Mouse (Mus musculus): ENCODE data around the gene Abcg5.

Gene Abcg5

GRCm38 (mm10) chr17:84645894-84646293 lies 36.9 kb downstream of the Abcg5 start:
- DNase-seq (ENCODE audit: low read depth in 2 of 2, low spot score in 2 of 2), result no peak

GRCm38 (mm10) chr17:84645119-84645518 lies 37.7 kb downstream of the Abcg5 start:
- no peak for DNase-seq (ENCODE audit: low read depth in 2 of 2, low spot score in 2 of 2)

- DNase-seq (ENCODE audit: low read depth in 2 of 2, low spot score in 2 of 2), result no peak
These were observed 38.3 kb downstream of the Abcg5 start for GRCm38 (mm10) chr17:84644292-84645050.

DNA sequence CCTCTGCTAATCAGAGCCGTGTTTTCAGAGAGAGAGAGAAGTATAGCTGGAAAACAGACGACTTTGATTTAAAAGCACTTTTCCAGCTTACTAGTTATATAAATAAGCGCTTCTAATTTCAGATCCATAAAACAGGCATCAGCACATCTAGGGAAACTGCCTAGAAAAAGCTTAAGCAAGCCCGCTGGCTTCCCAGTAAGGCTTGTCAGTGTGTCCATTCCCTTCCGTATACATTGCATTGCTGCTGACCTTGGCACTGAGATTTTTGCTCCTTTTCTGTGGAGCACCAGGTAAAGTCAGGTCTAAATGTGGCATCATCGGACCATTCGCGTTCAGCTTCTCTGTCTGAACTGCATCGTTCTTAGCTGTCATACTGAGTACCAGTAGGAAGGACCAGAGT lies 40.5 kb downstream of the Abcg5 start:
- no peak for DNase-seq (ENCODE audit: low read depth in 2 of 2, low spot score in 2 of 2)

DNA sequence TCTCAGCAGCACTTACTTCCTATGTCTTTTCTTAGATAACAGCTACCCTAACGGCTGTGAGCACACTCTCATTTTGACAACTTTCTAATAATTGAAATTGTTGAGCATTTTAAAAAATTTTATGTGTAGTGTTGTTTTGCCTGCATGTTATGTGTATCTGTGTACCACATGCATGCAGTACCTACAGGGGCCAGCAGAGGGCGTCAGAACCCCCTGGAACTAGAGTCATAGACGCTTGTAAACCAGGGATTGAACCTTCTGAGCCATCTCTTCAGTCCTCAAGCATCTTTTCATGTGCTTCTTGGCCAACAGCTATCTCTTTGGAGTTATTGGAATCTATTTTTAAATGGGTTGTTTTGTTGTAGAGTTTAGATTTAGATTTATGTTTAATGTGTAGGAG lies 40.9 kb downstream of the Abcg5 start:
- DNase-seq (ENCODE audit: low read depth in 2 of 2, low spot score in 2 of 2), result peak; percentile 52 to 54

DNA sequence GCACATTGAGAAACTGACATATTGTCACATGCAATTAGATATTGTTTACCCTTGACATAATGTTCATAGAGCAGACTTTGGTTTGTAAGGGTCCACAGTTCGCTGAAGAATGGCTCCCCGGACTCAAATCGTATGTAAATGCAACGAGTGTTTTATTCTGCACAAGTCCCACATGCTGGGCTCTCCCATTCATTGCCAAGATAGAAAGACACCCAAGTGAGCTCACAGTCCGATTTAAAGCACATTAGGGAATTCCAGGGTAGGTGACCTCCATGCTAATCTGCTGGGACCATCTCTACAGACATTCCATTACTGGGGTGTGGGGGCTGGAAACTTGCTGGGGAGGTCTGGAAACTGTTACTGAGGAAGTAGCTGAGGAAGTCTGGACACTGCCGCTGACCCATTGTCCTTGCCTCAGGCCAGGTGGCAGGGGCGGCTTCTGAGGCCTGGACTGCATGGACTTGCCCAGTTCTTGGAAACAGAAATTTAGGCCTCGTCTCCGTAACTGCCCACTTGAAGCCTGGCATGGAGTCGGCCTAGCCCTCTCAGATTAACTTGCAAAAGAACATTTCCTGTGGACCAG lies 42.9 kb downstream of the Abcg5 start:
- DNase-seq (ENCODE audit: low read depth in 2 of 2, low spot score in 2 of 2), result no peak

- DNase-seq (ENCODE audit: low read depth in 2 of 2, low spot score in 2 of 2), result no peak
These were observed 44.8 kb downstream of the Abcg5 start for GRCm38 (mm10) chr17:84637971-84638370.

GRCm38 (mm10) chr17:84636328-84636727 lies 46.5 kb downstream of the Abcg5 start:
- no peak for DNase-seq (ENCODE audit: low read depth in 2 of 2, low spot score in 2 of 2)

DNA sequence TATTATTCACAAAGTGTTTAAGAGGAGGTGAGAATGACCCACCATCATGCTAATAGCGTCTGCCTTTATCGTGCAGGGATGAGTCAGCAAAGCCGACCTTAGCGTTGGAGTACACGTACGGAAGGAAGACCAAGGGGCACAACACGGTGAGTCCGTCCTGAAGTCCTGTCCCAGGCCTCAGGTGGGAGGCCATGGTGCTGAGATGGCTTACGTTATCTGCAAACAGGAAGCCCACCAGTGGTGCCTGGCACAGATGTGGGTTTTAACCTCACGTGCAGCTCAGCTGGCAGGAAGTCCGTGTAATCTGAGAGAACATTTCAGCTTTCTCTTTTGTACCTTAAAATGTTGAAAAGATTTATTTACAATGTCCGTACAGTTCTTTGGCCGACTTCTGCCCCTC lies 49.4 kb downstream of the Abcg5 start:
- peak; percentile 56 to 67 for DNase-seq (ENCODE audit: low read depth in 2 of 2, low spot score in 2 of 2)

DNA sequence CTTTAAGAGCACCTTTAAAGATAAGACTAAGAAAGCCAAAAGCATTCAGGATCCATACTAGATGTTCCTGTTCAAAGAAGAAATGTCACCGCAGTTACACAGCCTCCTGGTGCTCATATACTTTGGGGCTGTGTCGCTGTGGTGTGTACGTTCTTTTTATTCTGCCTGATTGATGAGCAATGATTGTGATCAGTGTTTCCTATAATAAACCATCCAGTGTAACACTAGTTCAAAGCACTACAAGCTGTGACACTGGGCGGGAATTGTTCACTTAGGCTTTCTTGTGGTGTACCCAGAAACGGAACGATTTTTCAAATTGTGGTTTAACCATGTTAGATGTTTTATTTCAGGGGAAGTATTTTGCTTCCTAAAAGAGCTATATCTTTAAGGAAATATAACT lies 51.0 kb downstream of the Abcg5 start:
- DNase-seq (ENCODE audit: low read depth in 2 of 2, low spot score in 2 of 2), result no peak

GRCm38 (mm10) chr17:84628611-84629010 lies 54.2 kb downstream of the Abcg5 start:
- no peak for DNase-seq (ENCODE audit: low read depth in 2 of 2, low spot score in 2 of 2)

DNA sequence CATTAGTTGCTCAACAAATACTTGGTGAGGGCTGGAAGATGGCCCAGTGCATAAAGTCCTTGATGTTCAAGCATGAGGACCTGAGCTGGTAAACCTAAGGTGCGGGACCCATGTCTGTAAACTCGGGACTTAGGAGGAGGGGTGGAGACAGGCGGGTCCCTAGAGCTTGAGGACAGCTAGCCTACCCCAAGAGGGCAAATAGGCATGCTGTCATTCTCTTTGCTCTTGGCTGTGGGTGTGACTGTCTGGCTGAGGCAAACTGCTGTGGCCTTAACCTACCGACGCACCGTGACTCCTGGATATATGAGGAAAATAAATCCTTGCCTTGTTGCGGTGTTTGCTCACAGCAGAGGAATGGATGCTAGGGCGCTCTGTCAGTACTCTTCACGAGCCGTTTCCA lies 55.1 kb downstream of the Abcg5 start:
- no peak for DNase-seq (ENCODE audit: low read depth in 2 of 2, low spot score in 2 of 2)

DNA sequence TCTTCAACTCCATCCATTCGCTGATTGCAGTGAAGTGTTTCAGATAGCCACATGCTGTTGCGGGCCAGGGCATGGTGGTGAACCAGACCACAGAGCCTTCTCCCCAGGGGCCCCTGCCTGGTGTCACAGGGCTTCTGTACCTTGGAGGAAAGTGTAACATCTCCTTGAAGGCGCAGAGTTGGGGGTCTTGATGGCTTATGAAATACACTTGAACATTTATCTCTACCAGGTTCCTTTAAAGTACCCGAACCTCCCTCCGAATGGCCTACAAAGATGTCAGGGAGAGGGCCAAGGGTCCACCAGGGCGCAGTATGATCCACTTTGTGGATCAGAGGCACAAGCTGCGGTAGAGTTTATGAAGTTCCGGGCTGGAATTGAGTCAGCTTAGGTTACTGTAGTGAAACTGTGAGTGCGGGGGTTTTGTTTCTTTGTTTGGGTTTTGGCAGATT lies 55.9 kb downstream of the Abcg5 start:
- DNase-seq (ENCODE audit: low read depth in 2 of 2, low spot score in 2 of 2), result no peak

DNA sequence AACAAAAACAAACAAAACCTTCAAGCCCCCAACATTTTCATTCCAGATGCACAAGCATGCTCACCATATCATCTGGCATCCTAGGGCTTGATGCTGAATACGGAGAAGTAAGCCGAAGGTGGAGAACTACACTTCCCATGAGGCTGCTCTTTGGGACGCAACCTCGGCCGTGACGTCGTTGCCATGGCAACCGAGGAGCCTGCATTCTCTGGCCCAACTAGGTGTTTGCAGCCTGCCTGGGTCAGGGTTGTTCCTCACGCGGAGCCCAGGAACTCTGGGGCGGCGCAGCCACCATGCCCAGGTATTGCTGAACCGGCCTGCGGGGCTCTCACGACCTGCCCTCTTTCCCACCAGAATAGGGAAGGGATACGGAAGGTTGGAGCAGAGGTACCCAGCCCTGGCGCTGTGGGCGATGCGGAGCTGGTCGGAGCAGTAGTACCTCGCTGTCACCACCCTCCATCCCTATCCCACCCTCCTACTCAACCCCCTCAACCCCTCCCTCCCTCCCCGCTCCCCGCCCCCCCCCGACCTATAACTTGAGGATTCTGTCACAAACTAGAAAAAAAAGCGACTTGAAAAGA lies 56.4 kb downstream of the Abcg5 start, which contains the start of gene Dync2li1:
Dync2li1 (plus strand) TSS at position 221 of the 581 bp plus-strand sequence.
- DNase-seq (ENCODE audit: low read depth in 2 of 2, low spot score in 2 of 2), result peak; percentile 67 to 68

DNA sequence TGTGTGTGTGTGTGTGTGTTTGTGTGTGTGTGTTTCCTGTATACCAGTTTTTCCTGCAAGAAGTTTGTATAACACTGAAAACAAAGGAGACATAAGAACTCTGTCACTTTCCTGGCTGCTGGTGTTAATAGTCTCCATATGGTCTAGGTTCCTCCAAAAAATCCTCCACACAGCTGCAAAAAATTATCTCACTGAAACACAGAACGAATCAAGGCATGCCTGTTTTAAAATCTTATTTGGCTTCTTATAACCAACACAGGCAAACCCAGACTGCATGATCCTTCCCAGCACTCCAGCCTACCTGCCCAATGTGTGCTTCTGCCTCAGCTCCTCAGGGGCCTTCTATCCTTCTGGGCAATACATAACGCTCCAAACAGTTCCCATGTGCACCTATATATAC lies 59.9 kb downstream of the Abcg5 start:
- no peak for DNase-seq (ENCODE audit: low read depth in 2 of 2, low spot score in 2 of 2)

- no peak for DNase-seq (ENCODE audit: low read depth in 2 of 2, low spot score in 2 of 2)
These were observed 60.8 kb downstream of the Abcg5 start for GRCm38 (mm10) chr17:84622028-84622427.

DNA sequence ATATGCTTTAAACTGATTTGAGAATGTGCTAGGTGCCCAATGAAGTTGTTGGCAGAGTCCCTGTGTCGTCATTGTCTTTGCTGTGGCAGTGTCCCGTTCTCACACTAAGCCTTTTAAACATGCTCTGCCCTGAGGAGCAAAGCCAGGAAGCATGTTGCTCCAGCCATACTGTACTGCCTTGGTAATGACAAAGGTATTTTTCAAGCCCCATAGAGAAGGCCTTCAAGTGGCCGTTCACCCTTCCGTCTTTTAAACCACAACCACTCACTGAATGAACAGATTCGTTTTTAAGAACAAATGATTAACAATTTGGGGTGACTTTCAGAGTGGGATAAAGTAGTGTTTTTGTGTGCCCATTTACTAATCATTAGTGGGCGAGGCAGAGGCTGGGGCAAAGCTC lies 61.6 kb downstream of the Abcg5 start:
- no peak for DNase-seq (ENCODE audit: low read depth in 2 of 2, low spot score in 2 of 2)

DNA sequence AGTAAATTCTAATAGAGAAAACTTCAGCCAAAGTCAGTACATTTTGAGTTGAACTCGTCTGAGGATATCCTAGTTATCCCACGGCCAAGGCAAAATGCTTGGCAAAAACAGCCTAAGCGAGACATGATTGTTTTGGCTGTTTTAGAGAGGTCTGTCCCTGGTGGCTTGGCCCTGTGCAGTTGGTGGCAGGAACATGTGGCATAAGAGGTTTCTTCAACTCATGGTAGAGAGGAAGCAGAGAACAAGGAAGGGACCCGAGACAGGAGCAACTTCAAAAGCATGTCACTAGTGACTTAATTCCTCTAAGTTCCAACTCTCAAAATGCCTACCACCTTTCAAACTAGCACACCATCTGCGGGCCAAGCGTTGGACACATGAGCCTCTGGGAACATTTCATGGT lies 62.2 kb downstream of the Abcg5 start:
- no peak for DNase-seq (ENCODE audit: low read depth in 2 of 2, low spot score in 2 of 2)

DNA sequence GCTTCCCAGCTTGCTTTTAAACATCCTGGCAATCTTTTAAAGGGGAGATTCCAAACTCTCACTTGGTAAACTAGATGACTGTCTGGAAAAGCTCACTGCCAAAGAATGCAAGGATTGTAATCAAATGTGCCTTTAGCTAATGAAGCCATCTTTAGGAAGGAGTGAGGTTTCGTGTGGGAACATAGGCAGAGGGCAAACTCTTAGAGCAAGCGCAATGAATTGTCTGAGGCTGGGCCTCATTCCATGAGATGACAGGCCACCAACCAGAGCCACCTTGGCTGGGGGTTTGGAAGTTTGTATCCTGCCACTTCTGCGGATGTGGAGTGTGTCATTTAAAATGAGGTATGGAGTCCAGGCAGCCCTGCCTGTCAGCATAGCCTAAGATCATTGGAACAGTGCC lies 62.7 kb downstream of the Abcg5 start:
- no peak for DNase-seq (ENCODE audit: low read depth in 2 of 2, low spot score in 2 of 2)

DNA sequence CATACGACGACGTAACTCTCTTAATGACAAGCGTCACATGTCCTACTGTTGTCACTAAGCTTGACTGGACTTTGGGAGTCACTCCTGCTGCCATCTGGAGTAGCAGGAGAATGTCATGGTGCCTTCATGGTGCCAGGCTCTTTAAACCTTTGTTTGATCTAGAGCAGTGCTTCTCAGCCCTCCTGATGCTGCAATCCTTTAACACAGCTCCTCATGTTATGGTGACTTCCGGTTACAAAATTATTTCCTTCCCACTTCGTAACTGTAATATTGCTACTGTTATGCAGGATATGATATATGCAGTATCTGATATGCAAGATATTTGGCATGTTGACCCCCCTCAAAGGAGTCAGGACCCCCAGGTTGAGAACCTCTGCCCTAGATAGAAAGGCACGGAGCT lies 63.7 kb downstream of the Abcg5 start:
- no peak for DNase-seq (ENCODE audit: low read depth in 2 of 2, low spot score in 2 of 2)

DNA sequence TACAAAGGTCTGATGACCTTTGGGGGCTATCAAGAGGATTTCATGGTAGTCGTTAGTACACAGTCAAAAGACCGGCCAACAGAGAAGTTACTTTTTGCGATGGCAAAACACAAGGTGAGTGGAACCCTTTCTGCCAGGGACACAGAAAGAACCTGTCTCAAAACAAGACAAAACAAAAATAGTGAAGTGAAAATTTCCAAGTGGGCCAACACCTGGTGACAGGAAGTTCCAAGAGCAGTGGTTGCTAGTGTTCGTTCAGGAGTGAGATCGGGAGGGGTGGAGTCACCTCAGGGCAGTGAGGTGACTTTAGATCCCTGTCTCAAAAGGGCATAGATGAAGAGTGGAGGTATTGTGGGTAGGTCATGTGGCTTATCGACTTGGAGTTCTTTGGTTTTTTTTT lies 64.9 kb downstream of the Abcg5 start:
- no peak for DNase-seq (ENCODE audit: low read depth in 2 of 2, low spot score in 2 of 2)

- DNase-seq (ENCODE audit: low read depth in 2 of 2, low spot score in 2 of 2), result no peak
These were observed 66.2 kb downstream of the Abcg5 start for GRCm38 (mm10) chr17:84616526-84617074.

Data from CD8-positive naive resting alpha-beta T cell, adult 2 months (primary cell).